Mouse (Mus musculus) embryonic facial prominence, embryonic 12.5 days (tissue): ENCODE measurements around the gene Dglucy. TPM values are rescaled to one million over a fixed set of nuclear protein-coding genes. Genes with fewer than 3 reads are reported as not detected.

Experiments
- ATAC-seq: fragments of 200-750 bp; cut with Nextera tagmentation; 2 replicates; pipeline ENCODE4 v1.8.0; 2017; ENCODE audit not compliant: insufficient number of reproducible peaks, insufficient read depth, low FRiP score, low TSS enrichment
- H3K27ac ChIP-seq: fragments of 300-500 bp; sonication (generic); 2 replicates; pipeline ENCODE4 v1.5.1; 2016; ENCODE audit warnings: mild to moderate bottlenecking
- H3K27me3 ChIP-seq: fragments of 300-500 bp; sonication (generic); 2 replicates; pipeline ENCODE4 v1.6.1; 2016; ENCODE audit warnings: mild to moderate bottlenecking, moderate library complexity
- H3K36me3 ChIP-seq: fragments of 300-500 bp; sonication (generic); 2 replicates; pipeline ENCODE4 v1.6.1; 2016; ENCODE audit warnings: mild to moderate bottlenecking
- H3K4me1 ChIP-seq: fragments of 300-500 bp; sonication (generic); 2 replicates; pipeline ENCODE4 v1.6.1; 2016
- H3K4me2 ChIP-seq: fragments of 300-500 bp; sonication (generic); replicated peaks from 2 replicates; pipeline ENCODE4 v1.6.1; 2016; ENCODE audit warnings: mild to moderate bottlenecking, moderate library complexity
- H3K4me3 ChIP-seq: fragments of 300-500 bp; sonication (generic); 2 replicates; pipeline ENCODE4 v1.5.1; 2016; ENCODE audit warnings: mild to moderate bottlenecking
- H3K9ac ChIP-seq: fragments of 300-500 bp; sonication (generic); 2 replicates; pipeline ENCODE4 v1.6.1; 2016; ENCODE audit warnings: mild to moderate bottlenecking, moderate library complexity
- H3K9me3 ChIP-seq: fragments of 300-500 bp; sonication (generic); 2 replicates; pipeline ENCODE4 v1.6.1; 2016; ENCODE audit warnings: mild to moderate bottlenecking, moderate library complexity
- WGBS: fragments of 180-500 bp; shearing (Covaris S2); methylation state at CpG from one replicate; pipeline ENCODE4 v1.1.7; 2016; 5-methylcytosine and 5-hydroxymethylcytosine counted together
- polyA plus RNA-seq: library from polyadenylated mRNA; unstranded; fragments of >200 nt; fragmentation: Nextera tagmentation; extraction: Ambion mirVana; gene quantifications from 2 replicates; pipeline ENCODE4 v1.2.1, GENCODE M21; 2016

Dglucy gene
- polyA plus RNA-seq, 1 experiment from 2014 or later = 1.7 TPM

GRCm38 (mm10) chr12:100945501-100945900 is 166.6 kb downstream of the Dglucy start:
- Histone ChIP-seq H3K4me1 (no peaks in the 10 kb centered on the region), H3K27me3 (no peaks in the 10 kb centered on the region), H3K9me3 (no peaks in the 10 kb centered on the region), H3K4me3 (no peak overlapping the region), H3K4me2 (no peak overlapping the region), H3K27ac (no peak overlapping the region), H3K36me3 (peaks cover 9% of the 10 kb centered on the region; the same call in 1 of the 2 replicates), H3K9ac (no peak overlapping the region)
- 81% methylated on average over 12 of the region's 12 CpGs for WGBS
- ATAC-seq = no peak

DNA sequence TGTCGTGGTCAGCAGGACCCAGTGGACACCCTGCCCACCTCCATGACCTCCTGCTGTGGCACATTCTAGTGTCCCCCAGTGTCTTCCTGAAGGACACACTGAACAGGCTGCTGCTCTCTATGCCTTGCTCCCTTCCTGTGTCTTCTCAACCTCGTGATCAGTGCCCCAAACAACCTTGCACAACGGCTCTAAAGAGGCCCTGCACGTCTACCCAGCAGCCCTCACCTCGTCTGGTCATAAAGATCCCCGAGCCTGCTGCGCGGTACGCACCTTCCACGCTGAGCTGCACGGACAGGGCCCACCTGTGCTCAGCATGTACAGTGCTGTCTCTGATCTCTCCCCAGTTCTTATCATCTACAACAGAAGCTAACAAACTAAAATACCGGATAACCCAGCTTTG is 167.1 kb downstream of the Dglucy start:
- Histone ChIP-seq H3K9me3 (no peaks in the 10 kb centered on the region), H3K27ac (no peak overlapping the region), H3K4me3 (no peak overlapping the region), H3K27me3 (no peaks in the 10 kb centered on the region), H3K4me2 (no peak overlapping the region), H3K9ac (no peak overlapping the region), H3K4me1 (no peaks in the 10 kb centered on the region), H3K36me3 (peaks cover 9% of the 10 kb centered on the region; the same call in 1 of the 2 replicates)
- 90% methylated on average over 12 of the region's 12 CpGs for WGBS
- no peak for ATAC-seq

Other genes starting within 250 kb of the Dglucy start
- gene Rps6ka5, start 52.1 kb upstream of the Dglucy start, polyA plus RNA-seq = 5.7 and 7.2 TPM in 2 replicates
- 0.06 and 0.28 TPM in 2 replicates for gene Gpr68, start 129.1 kb downstream of the Dglucy start, polyA plus RNA-seq
- gene Ccdc88c, start 250.0 kb downstream of the Dglucy start, polyA plus RNA-seq = 6.6 and 6.7 TPM in 2 replicates